Mouse (Mus musculus): Measurements from ENCODE around the gene Fut2.

GRCm38 (mm10) chr7:45702316-45702715 is 36.1 kb upstream of the Fut2 start:
- TF ChIP-seq CHD2 (IDR thresholded peaks at IDR 0.05; ENCODE audit: low read depth, low read length) (no peak), ZNF384 (IDR thresholded peaks at IDR 0.05; ENCODE audit: low read depth, low read length) (no peak), HCFC1 (IDR thresholded peaks at IDR 0.05; ENCODE audit: borderline replicate concordance, insufficient read depth, low read length) (no peak), ZC3H11A (IDR thresholded peaks at IDR 0.05; ENCODE audit: borderline replicate concordance, low read depth, low read length) (no peak)
